Mouse (Mus musculus) bone marrow, adult 2 months (tissue): ENCODE measurements around the gene Fbxw10.

ENCODE experiments used
- CTCF ChIP-seq: fragments of 200-500 bp; IDR thresholded peaks from 2 replicates; pipeline ENCODE4 v1.5.1; 2011; ENCODE audit warnings: low read length, control low read depth; ENCODE audit not compliant: control insufficient read depth, insufficient read depth
- POLR2A ChIP-seq: fragments of 200-500 bp; IDR thresholded peaks from 2 replicates; pipeline ENCODE4 v1.6.1; 2011; ENCODE audit warnings: low read depth, mild to moderate bottlenecking, control low read depth, low read length, borderline replicate concordance; ENCODE audit not compliant: control insufficient read depth

DNA sequence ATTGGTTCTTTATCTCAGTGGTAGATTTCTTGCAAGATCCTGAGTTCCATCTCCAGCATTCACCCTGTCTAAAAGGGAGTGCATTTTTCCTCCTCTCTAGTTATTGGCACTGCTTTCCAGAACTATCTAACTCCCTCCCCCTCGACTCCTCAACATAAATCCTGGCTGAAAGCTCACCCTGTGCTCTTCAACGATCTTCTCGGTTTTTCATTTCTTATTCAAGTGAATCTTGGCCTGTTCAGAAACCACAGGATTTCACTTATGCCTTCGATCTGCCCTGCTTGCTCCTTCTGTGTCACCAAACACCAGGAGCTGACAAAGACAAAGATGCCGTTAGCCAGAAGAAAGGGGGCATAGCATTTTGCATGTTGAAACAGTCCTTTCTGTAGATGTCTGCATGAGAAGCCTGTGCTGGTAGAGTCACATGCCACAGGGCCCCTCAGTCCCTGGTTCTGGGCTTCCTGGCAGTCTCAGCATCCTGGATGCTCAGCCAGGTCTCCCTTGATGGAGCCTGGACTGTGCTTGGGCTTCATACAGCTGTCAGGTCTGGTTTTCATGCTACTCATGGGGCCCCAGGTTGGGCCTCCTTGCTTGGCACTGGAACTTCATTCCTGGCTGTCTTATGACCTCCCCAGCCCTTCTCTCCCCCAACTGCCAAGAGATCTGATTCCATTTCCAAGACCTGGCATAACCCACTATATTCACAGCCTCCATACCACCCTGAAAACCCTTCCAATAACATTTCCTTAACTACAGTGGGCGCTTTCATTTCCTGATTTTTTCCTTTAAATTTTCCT lies 73.3 kb downstream of the Fbxw10 start:
- TF ChIP-seq POLR2A, result no peak
- TF ChIP-seq CTCF, result no peak
